ENCODE assay signal across 7 mouse cellular contexts in genomic region chr4:123071266-123071966, GRCm38 (mm10). TPM values are rescaled to one million over a fixed set of nuclear protein-coding genes. Genes with fewer than 3 reads are reported as not detected.
DNase-seq lines count a peak whose midpoint lies in the region; ATAC-seq lines count a peak whose summit lies in the region.

No protein-coding gene starts in this region.

- no peaks in the 10 kb centered on the region for H3K36me3 ChIP-seq in hindbrain, embryonic 12.5 days
- no peaks in the 10 kb centered on the region for H3K36me3 ChIP-seq in liver, embryonic 11.5 days (ENCODE audit: control insufficient read depth, insufficient read depth, low read length)

- peaks cover 4% of the 10 kb centered on the region; the same call in 1 of the 2 replicates for H3K4me1 ChIP-seq in hindbrain, embryonic 12.5 days
- H3K4me1 ChIP-seq in liver, embryonic 11.5 days (replicated peaks; ENCODE audit: control insufficient read depth, insufficient read depth, low read length) = peaks cover 6% of the 10 kb centered on the region; the same call in 1 of the 2 replicates

- WGBS in hindbrain, embryonic 12.5 days = 16% methylated on average over 13 of the region's 13 CpGs
- WGBS in liver, embryonic 11.5 days = 6% methylated on average over 13 of the region's 13 CpGs

- H3K4me3 ChIP-seq in hindbrain, embryonic 12.5 days = no peak overlapping the region
- peak overlapping the region; percentile 28 for H3K4me3 ChIP-seq in liver, embryonic 11.5 days (ENCODE audit: low read depth, low read length)

- H3K27me3 ChIP-seq in hindbrain, embryonic 12.5 days = no peaks in the 10 kb centered on the region
- peaks cover 2% of the 10 kb centered on the region; the same call in 1 of the 2 replicates for H3K27me3 ChIP-seq in liver, embryonic 11.5 days (replicated peaks; ENCODE audit: control insufficient read depth, insufficient read depth, low read length)

- peak; percentile 53 to 80 for DNase-seq in urinary bladder, adult 18-20 months (ENCODE audit: low spot score in 2 of 2)
- DNase-seq in urinary bladder, adult 2 months (ENCODE audit: low spot score) = no peak
- DNase-seq in cerebellum, postnatal 36 days = peak; percentile 36 to 48
- peak; percentile 69 for DNase-seq in liver, embryonic 11.5 days (ENCODE audit: low spot score)
- peak; percentile 11 to 32 for DNase-seq in thymus, adult 18-20 months

- H3K9me3 ChIP-seq in hindbrain, embryonic 12.5 days (replicated peaks) = no peaks in the 10 kb centered on the region
- no peaks in the 10 kb centered on the region for H3K9me3 ChIP-seq in liver, embryonic 11.5 days (ENCODE audit: control insufficient read depth, low read length)

- ATAC-seq in hindbrain, embryonic 12.5 days (ENCODE audit: low FRiP score) = peak; percentile 69; the same call in 1 of the 2 replicates
- ATAC-seq in liver, embryonic 11.5 days (replicated peaks; ENCODE audit: low FRiP score) = peak; percentile 80
- ATAC-seq in monocyte, adult 5-6 weeks (replicated peaks; ENCODE audit: insufficient number of reproducible peaks, low FRiP score, low TSS enrichment, poor library complexity, severe bottlenecking) = 0 out of 2 replicates have a peak, but pooled peaks have one; percentile 31

- peak overlapping the region; percentile 33 for H3K4me2 ChIP-seq in hindbrain, embryonic 12.5 days (replicated peaks)
- peak overlapping the region; percentile 60 for H3K4me2 ChIP-seq in liver, embryonic 11.5 days

- no peak overlapping the region for H3K9ac ChIP-seq in hindbrain, embryonic 12.5 days
- H3K9ac ChIP-seq in liver, embryonic 11.5 days (ENCODE audit: low read depth, low read length) = no peak overlapping the region

- H3K27ac ChIP-seq in hindbrain, embryonic 12.5 days = no peak overlapping the region
- H3K27ac ChIP-seq in liver, embryonic 11.5 days (ENCODE audit: low read depth, low read length) = no peak overlapping the region

RNA-seq across cellular contexts. Expression of gene Bmp8b, which starts 33.5 kb away (rescaled TPM):
- polyA plus RNA-seq in urinary bladder, adult 2 months (2012; rRNA removed) = 0.74 and 1.3 TPM in 2 replicates
- polyA plus RNA-seq in hindbrain, embryonic 12.5 days (2016; fragmentation: Nextera tagmentation; extraction: Ambion mirVana) = 0.33 and 0.44 TPM in 2 replicates
- 1.7 and 2.2 TPM in 2 replicates for polyA plus RNA-seq in liver, embryonic 11.5 days (2014; fragmentation: Nextera tagmentation; extraction: Ambion mirVana)
- not detected in 3 replicates for total RNA-seq in monocyte, adult 5-6 weeks (2017)

RNA-seq across cellular contexts. Expression of gene Oxct2b, which starts 44.6 kb away (rescaled TPM):
- polyA plus RNA-seq in urinary bladder, adult 2 months (2012; rRNA removed) = 0.21 and 0.33 TPM in 2 replicates
- polyA plus RNA-seq in hindbrain, embryonic 12.5 days (2016; fragmentation: Nextera tagmentation; extraction: Ambion mirVana) = 0.48 TPM in 1 of 2 replicates, not detected in the other
- not detected in 2 replicates for polyA plus RNA-seq in liver, embryonic 11.5 days (2014; fragmentation: Nextera tagmentation; extraction: Ambion mirVana)
- not detected in 3 replicates for total RNA-seq in monocyte, adult 5-6 weeks (2017)

RNA-seq across cellular contexts. Expression of gene Trit1, which starts 55.0 kb away (rescaled TPM):
- 15.9 and 16.2 TPM in 2 replicates for polyA plus RNA-seq in urinary bladder, adult 2 months (2012; rRNA removed)
- polyA plus RNA-seq in hindbrain, embryonic 12.5 days (2016; fragmentation: Nextera tagmentation; extraction: Ambion mirVana) = 23.3 and 26.7 TPM in 2 replicates
- 17.2 and 17.5 TPM in 2 replicates for polyA plus RNA-seq in liver, embryonic 11.5 days (2014; fragmentation: Nextera tagmentation; extraction: Ambion mirVana)
- 14.1 to 23.3 TPM (median 15.6 TPM) in 3 replicates for total RNA-seq in monocyte, adult 5-6 weeks (2017)
